Mouse (Mus musculus) bone marrow macrophage, adult 2 months (primary cell): ENCODE results near the gene Cand2.

Experiments used
- CTCF ChIP-seq: IDR thresholded peaks from 2 replicates; pipeline ENCODE4 v1.5.1; 2012; ENCODE audit warnings: low read depth, mild to moderate bottlenecking, low read length, moderate library complexity
- POLR2A ChIP-seq: IDR thresholded peaks from 2 replicates; pipeline ENCODE4 v1.6.1; 2012; ENCODE audit warnings: mild to moderate bottlenecking, low read depth, low read length, borderline replicate concordance

GRCm38 (mm10) chr6:115768207-115768606, 6.1 kb upstream of the Cand2 start:
- TF ChIP-seq CTCF (no peak), POLR2A (no peak)
